14 mouse cellular contexts compared by ENCODE assay signal in the genomic region with DNA sequence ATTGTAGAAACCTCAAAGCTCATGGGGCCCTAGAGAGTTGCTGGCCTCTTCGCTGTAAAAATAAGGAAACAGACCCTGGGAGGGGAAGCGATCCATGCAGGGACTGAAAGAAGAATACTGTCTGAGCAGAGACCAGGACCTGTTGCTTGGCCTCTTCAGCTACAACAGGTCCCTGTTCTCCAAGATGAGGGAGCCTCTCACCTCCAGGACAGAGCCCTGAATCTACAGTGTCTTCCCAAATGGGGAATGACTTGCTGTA.
A peak's percentile ranks its signal among the peaks of the same experiment; 100 is the strongest.
DNase-seq lines count a peak whose midpoint lies in the region; ATAC-seq and TF ChIP-seq lines count a peak whose summit lies in the region.
"Had no signal": no experiment of that assay in that cellular context is flagged by ENCODE, and none has a peak within 500 bp of the region (broad histone marks: within the 10 kb centered on the region; RNA-seq: fewer than 3 reads in every experiment).

No protein-coding gene starts in this region.

- 59% methylated on average over 2 of the region's 2 CpGs for WGBS in heart, embryonic 11.5 days (ENCODE audit: insufficient replicate concordance)
- 53% methylated on average over 2 of the region's 2 CpGs for WGBS in limb, embryonic 15.5 days

- H3K9ac ChIP-seq in heart, embryonic 11.5 days (ENCODE audit: low read depth, low read length), result no peak overlapping the region
- H3K9ac ChIP-seq in limb, embryonic 15.5 days, result no peak overlapping the region
- H3K9ac ChIP-seq: forebrain, postnatal 0 days had no signal

- no peak for TF ChIP-seq CTCF in layer of hippocampus, adult 2 months (conservative IDR thresholded peaks at IDR 0.05)

- no peaks in the 10 kb centered on the region; the same call in 1 of the 2 replicates for H3K4me1 ChIP-seq in heart, embryonic 11.5 days (ENCODE audit: control insufficient read depth, insufficient read depth, low read length)
- peaks cover 10% of the 10 kb centered on the region; the same call in 1 of the 2 replicates for H3K4me1 ChIP-seq in limb, embryonic 15.5 days

- no peaks in the 10 kb centered on the region for H3K9me3 ChIP-seq in heart, embryonic 11.5 days (replicated peaks; ENCODE audit: control insufficient read depth, low read length)
- no peaks in the 10 kb centered on the region for H3K9me3 ChIP-seq in limb, embryonic 15.5 days
- H3K9me3 ChIP-seq: G1E had no signal

- no peak overlapping the region for H3K4me3 ChIP-seq in heart, embryonic 11.5 days (ENCODE audit: low read depth, low read length)
- no peak overlapping the region for H3K4me3 ChIP-seq in layer of hippocampus, adult 2 months
- H3K4me3 ChIP-seq in limb, embryonic 15.5 days, result no peak overlapping the region

- no peaks in the 10 kb centered on the region for H3K36me3 ChIP-seq in heart, embryonic 11.5 days (ENCODE audit: control insufficient read depth, insufficient read depth, low read length)
- H3K36me3 ChIP-seq in limb, embryonic 15.5 days, result no peaks in the 10 kb centered on the region
- H3K36me3 ChIP-seq: G1E had no signal

- peaks cover 51% of the 10 kb centered on the region for H3K27me3 ChIP-seq in heart, embryonic 11.5 days (ENCODE audit: control insufficient read depth, insufficient read depth, low read length)
- H3K27me3 ChIP-seq in limb, embryonic 15.5 days, result peaks cover 36% of the 10 kb centered on the region

- DNase-seq in heart, adult 9 months (ENCODE audit: low spot score in 2 of 2), result no peak
- no peak for DNase-seq in layer of hippocampus, adult 2 months (ENCODE audit: low spot score in 2 of 2)
- DNase-seq in layer of hippocampus, postnatal 25 days (ENCODE audit: extremely low spot score in 1 of 2, low spot score in 1 of 2), result no peak
- DNase-seq: cerebellum, postnatal 36 days; forebrain, postnatal 0 days; right cerebral cortex, adult 18-20 months; thymus, postnatal 4 days had no signal

- ATAC-seq in heart, embryonic 11.5 days (replicated peaks; ENCODE audit: insufficient number of reproducible peaks, low FRiP score, low TSS enrichment), result no peak
- peak; percentile 45; the same call in 1 of the 2 replicates for ATAC-seq in common myeloid progenitor, adult 5-6 weeks (replicated peaks; ENCODE audit: low read depth, poor library complexity, severe bottlenecking)
- no peak for ATAC-seq in limb, embryonic 15.5 days (ENCODE audit: insufficient number of reproducible peaks, low FRiP score, low TSS enrichment, low read depth)
- ATAC-seq in megakaryocyte-erythroid progenitor cell, adult 5-6 weeks (replicated peaks; ENCODE audit: low FRiP score, low TSS enrichment, poor library complexity, severe bottlenecking), result no peak
- ATAC-seq: forebrain, postnatal 0 days; hindbrain, embryonic 16.5 days had no signal

- no peak overlapping the region for H3K4me2 ChIP-seq in heart, embryonic 11.5 days
- no peak overlapping the region for H3K4me2 ChIP-seq in limb, embryonic 15.5 days

- 0 out of 2 replicates have a peak overlapping the region, but pooled peaks have one; percentile 46 for H3K27ac ChIP-seq in heart, embryonic 11.5 days (ENCODE audit: low read depth, low read length)
- peak overlapping the region; percentile 43; the same call in 1 of the 2 replicates for H3K27ac ChIP-seq in layer of hippocampus, adult 2 months
- H3K27ac ChIP-seq in limb, embryonic 15.5 days, result peak overlapping the region; percentile 51
- H3K27ac ChIP-seq: stomach, postnatal 0 days had no signal
